Mouse (Mus musculus): Measurements from ENCODE around the gene Cga. TPM values are rescaled to one million over a fixed set of nuclear protein-coding genes. Genes with fewer than 3 reads are reported as not detected.

Gene Cga
- polyA plus RNA-seq (2017; shearing (Covaris generic)), result not detected

GRCm38 (mm10) chr4:34893479-34893878 lies at the start of gene Cga:
Gene Cga, plus strand, starts transcription at chr4:34893779.

GRCm38 (mm10) chr4:34882818-34883217 lies 10.8 kb upstream of the Cga start, which contains the start of gene Zfp292:
Gene Zfp292, minus strand, starts transcription at chr4:34882960.

Other genes starting within 250 kb of the Cga start
- gene Slc35a1, start 206.3 kb upstream of the Cga start, polyA plus RNA-seq (2017; shearing (Covaris generic)), result 33.5 TPM
- gene Cfap206, start 163.6 kb upstream of the Cga start, polyA plus RNA-seq (2017; shearing (Covaris generic)), result not detected
- not detected for gene Gm136, start 137.5 kb upstream of the Cga start, polyA plus RNA-seq (2017; shearing (Covaris generic))
- 65.9 TPM for gene Smim8, start 115.4 kb upstream of the Cga start, polyA plus RNA-seq (2017; shearing (Covaris generic))
- 17.3 TPM for gene Zfp292, start 10.8 kb upstream of the Cga start, polyA plus RNA-seq (2017; shearing (Covaris generic))